Mouse (Mus musculus) midbrain, embryonic 11.5 days (tissue): Measurements from ENCODE around the gene Cavin3. TPM values are rescaled to one million over a fixed set of nuclear protein-coding genes. Genes with fewer than 3 reads are reported as not detected.

Source experiments
- ATAC-seq: fragments of 200-750 bp; cut with Nextera tagmentation; 2 replicates; pipeline ENCODE4 v1.8.0; 2017; ENCODE audit warnings: moderate TSS enrichment, moderate library complexity; ENCODE audit not compliant: low FRiP score
- DNase-seq: peaks from one replicate; pipeline ENCODE4 v3.0.0; 2015; ENCODE audit warnings: low spot score; ENCODE audit errors: missing footprints
- H3K27ac ChIP-seq: fragments of 300-500 bp; sonication (generic); 2 replicates; pipeline ENCODE4 v1.5.1; 2014; ENCODE audit warnings: low read depth, low read length
- H3K27me3 ChIP-seq: fragments of 300-500 bp; sonication (generic); 2 replicates; pipeline ENCODE4 v1.6.1; 2014; ENCODE audit warnings: mild to moderate bottlenecking, low read length, moderate library complexity, mixed read lengths; ENCODE audit not compliant: control insufficient read depth, insufficient read depth
- H3K36me3 ChIP-seq: fragments of 300-500 bp; sonication (generic); 2 replicates; pipeline ENCODE4 v1.6.1; 2014; ENCODE audit warnings: mild to moderate bottlenecking, low read length, moderate library complexity, mixed read lengths; ENCODE audit not compliant: control insufficient read depth, insufficient read depth
- H3K4me1 ChIP-seq: fragments of 300-500 bp; sonication (generic); 2 replicates; pipeline ENCODE4 v1.6.1; 2014; ENCODE audit warnings: low read length; ENCODE audit not compliant: control insufficient read depth, insufficient read depth
- H3K4me2 ChIP-seq: fragments of 300-500 bp; sonication (generic); 2 replicates; pipeline ENCODE4 v1.6.1; 2014; ENCODE audit warnings: mild to moderate bottlenecking, moderate library complexity
- H3K4me3 ChIP-seq: fragments of 300-500 bp; sonication (generic); 2 replicates; pipeline ENCODE4 v1.5.1; 2014; ENCODE audit warnings: low read depth, low read length
- H3K9ac ChIP-seq: fragments of 300-500 bp; sonication (generic); 2 replicates; pipeline ENCODE4 v1.6.1; 2014; ENCODE audit warnings: low read length
- H3K9me3 ChIP-seq: fragments of 300-500 bp; sonication (generic); 2 replicates; pipeline ENCODE4 v1.6.1; 2016; ENCODE audit warnings: low read length; ENCODE audit not compliant: control insufficient read depth
- WGBS: fragments of 180-500 bp; shearing (Covaris S2); extraction: QIAGEN DNeasy Blood & Tissue Kit; methylation state at CpG from one replicate; pipeline ENCODE4 v1.1.7; 2014; 5-methylcytosine and 5-hydroxymethylcytosine counted together
- polyA plus RNA-seq: library from polyadenylated mRNA; unstranded; fragments of >200 nt; fragmentation: Nextera tagmentation; extraction: Ambion mirVana; gene quantifications from 2 replicates; pipeline ENCODE4 v1.2.1, GENCODE M21; 2014

The Cavin3 gene
- polyA plus RNA-seq, 1 experiment from 2014 or later = 24.9 TPM

DNA sequence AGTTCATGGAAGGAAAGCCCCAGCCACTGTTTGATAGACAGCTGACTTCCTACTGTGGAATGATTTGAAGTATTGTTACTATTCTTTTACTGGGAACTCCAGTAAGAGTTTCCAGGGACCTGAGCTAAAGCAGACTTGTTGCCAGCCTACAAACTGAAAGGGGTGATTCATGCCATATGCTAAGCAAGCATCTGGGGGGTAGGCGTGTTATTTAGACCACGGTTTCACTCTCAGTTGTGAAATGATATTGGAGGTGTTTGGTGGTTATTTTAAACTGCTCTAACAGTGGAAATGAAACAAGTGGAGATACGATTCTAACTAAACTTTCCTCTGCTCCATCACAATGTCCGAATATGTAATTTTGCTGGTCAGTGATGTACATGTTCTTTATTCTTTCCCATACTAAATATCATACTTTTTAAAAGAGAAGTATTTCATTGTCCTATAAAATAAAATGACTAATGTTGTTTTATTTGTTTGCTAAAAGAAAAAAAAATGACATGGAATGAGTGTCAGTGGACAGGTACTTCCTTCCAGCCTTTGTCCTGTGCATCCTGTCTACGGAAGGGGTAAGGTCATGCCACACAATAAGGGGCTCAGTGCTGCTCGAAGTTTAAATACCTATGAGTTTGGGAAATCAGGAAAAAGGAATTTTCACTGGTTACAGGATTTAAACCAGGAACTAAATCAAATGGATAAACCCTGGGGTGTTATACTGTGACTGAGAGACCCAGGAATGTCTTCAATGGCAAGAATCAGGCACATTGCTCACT, 5.2 kb upstream of the Cavin3 start:
- Histone ChIP-seq H3K9ac (no peak overlapping the region), H3K27me3 (peaks cover 5% of the 10 kb centered on the region; the same call in 1 of the 2 replicates), H3K36me3 (no peaks in the 10 kb centered on the region), H3K4me3 (no peak overlapping the region), H3K9me3 (no peaks in the 10 kb centered on the region), H3K4me2 (no peak overlapping the region), H3K4me1 (peaks cover 3% of the 10 kb centered on the region; the same call in 1 of the 2 replicates), H3K27ac (no peak overlapping the region)
- DNase-seq = peak; percentile 56
- no peak for ATAC-seq
- WGBS = 83% methylated on average over 6 of the region's 6 CpGs

DNA sequence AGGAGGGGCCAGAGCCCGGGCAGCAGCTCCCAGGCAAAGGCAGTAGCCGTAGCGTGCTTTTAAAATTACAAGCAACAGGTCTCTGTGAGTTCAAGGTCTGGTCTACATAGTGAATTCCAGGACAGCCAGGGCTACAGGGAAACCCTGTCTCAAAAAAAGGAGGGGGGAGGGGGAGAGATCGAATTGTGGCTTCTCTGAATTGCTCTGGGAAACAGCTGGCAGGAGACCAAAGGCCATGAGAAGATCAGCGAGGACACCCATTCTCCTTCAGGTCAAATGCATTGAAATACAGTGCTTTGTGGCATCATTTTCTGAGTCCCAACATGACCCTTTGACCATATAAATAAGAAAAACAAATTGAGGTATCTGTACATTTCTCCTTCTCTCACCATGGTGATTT, 2.9 kb upstream of the Cavin3 start:
- no peak overlapping the region for H3K4me3 ChIP-seq
- 81% methylated on average over 5 of the region's 5 CpGs for WGBS
- ATAC-seq (no peak), DNase-seq (no peak)
- H3K4me1 ChIP-seq = peaks cover 9% of the 10 kb centered on the region
- no peak overlapping the region for H3K27ac ChIP-seq
- H3K27me3 ChIP-seq = peaks cover 11% of the 10 kb centered on the region; the same call in 1 of the 2 replicates
- no peak overlapping the region for H3K9ac ChIP-seq
- H3K9me3 ChIP-seq = no peaks in the 10 kb centered on the region
- no peak overlapping the region for H3K4me2 ChIP-seq
- no peaks in the 10 kb centered on the region for H3K36me3 ChIP-seq

DNA sequence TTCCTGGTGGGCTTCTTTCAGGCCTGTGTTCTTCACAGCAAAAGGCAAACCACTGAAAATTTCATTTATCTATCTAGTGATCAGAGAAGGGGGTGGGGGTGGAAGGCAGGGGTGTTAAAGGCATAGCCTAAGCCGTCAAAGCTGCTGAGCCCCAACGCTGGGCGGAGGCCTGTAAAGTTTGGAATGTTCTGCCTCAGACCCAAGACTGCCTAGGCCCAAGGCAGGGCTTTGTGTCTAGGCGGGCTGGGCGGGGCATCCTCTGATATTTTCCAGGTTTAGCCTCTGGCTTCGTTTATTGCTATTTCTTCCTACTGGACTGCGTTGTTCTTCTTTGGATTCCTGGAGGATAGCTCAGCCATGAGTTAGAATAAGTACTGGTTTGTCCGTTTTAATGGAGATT, 326 bp upstream of the Cavin3 start:
- Histone ChIP-seq H3K4me1 (peaks cover 9% of the 10 kb centered on the region), H3K27me3 (peaks cover 11% of the 10 kb centered on the region; the same call in 1 of the 2 replicates), H3K9ac (peak overlapping the region; percentile 67), H3K36me3 (no peaks in the 10 kb centered on the region), H3K27ac (no peak overlapping the region), H3K4me2 (peak overlapping the region; percentile 74), H3K9me3 (no peaks in the 10 kb centered on the region), H3K4me3 (peak overlapping the region; percentile 36)
- peak; percentile 39 for ATAC-seq
- peak; percentile 92 for DNase-seq
- 44% methylated on average over 8 of the region's 8 CpGs for WGBS

DNA sequence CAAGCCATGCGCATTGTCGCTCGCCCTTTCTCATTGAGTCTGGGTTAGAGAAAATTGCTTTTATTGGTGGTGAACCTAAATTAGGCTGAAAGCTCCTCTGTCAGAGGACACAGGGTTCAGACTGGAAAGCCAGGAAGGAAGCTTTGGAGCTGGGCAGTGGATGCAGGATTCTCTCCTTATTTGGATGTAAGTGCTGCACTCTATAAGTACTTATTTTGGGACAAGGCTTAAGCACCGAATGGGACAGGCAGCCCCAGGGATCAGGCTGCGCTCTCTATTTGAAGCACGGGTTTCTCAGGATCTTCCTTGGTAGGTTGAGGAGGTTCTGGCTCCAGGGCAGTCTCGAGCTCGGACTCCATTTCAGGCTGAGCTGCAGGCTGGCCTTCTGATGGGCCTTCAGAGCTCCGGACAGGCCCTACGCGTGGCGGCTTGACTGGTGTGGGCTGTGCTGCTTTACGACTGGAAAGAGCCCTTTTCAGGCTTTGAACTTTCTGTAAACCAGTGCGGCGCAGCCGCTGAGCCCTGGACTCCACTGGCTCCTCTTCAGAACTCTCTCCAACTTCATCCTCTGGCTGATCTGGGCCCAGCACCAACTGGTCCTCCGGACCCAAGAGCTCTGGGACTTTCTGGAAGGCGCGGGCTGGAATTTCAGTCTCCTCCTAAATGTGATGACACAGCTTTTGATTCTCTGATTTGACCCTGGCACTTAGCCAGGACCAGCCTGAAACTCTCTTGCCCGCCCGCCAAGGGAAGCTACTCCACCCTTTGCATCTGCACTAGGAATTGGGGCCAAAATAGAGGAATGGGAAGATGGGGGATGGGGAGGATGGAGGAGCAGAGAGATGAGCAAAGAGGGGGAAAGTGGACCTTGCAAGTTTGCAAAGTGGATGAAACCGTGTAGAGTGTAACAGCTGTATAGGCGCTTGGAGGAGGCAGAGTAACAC, 1.3 kb downstream of the Cavin3 start:
- DNase-seq (peak; percentile 87), ATAC-seq (no peak)
- Histone ChIP-seq H3K4me1 (peaks cover 9% of the 10 kb centered on the region), H3K4me3 (0 out of 2 replicates have a peak overlapping the region, but pooled peaks have one; percentile 36), H3K9me3 (no peaks in the 10 kb centered on the region), H3K4me2 (peak overlapping the region; percentile 74; the same call in 1 of the 2 replicates), H3K27me3 (peaks cover 11% of the 10 kb centered on the region; the same call in 1 of the 2 replicates), H3K9ac (no peak overlapping the region), H3K36me3 (no peaks in the 10 kb centered on the region), H3K27ac (no peak overlapping the region)
- 71% methylated on average over 23 of the region's 23 CpGs for WGBS

DNA sequence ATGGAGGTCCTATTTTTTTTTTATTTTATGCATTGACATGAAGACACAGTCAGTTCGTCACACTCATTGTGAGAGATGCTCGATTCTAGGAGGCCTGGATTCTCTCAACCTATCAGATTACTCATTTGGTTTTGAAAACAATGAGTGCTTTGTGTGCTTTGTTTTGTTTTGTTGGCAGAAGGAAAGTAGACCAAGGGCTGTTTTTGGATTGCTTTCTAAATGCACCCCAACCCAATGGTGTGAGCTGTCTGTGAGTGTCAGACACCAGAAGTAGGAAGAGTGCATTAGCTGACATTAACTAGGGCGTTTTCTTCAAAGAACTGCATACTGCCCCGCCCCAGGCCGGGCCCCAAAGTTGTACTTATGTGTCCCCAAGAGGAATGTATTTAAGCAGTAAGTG, 2.0 kb downstream of the Cavin3 start:
- no peak overlapping the region for H3K4me2 ChIP-seq
- DNase-seq = peak; percentile 70
- no peak for ATAC-seq
- WGBS = 64% methylated on average over 5 of the region's 5 CpGs
- H3K4me1 ChIP-seq = peaks cover 9% of the 10 kb centered on the region
- H3K27me3 ChIP-seq = peaks cover 11% of the 10 kb centered on the region; the same call in 1 of the 2 replicates
- H3K27ac ChIP-seq = no peak overlapping the region
- H3K9ac ChIP-seq = no peak overlapping the region
- no peak overlapping the region for H3K4me3 ChIP-seq
- no peaks in the 10 kb centered on the region for H3K9me3 ChIP-seq
- no peaks in the 10 kb centered on the region for H3K36me3 ChIP-seq

DNA sequence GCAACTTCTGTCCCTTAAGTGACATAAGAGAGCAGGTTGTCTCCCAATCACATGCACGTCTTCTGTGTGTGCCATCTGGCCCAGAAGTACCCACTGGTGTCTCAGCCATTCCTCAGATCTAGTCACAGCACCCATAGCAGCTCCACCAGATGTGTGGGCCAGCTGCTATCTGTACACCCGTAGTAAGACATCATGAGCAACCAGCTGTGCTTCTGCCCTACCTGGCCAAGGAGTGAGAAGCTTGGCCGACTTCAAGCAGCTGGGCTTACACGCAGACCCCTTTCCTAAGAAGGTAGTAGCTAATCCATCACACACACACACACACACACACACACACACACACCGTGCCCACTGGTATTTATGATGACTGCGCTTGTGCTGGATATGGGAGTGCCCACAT, 2.9 kb downstream of the Cavin3 start:
- Histone ChIP-seq H3K27ac (no peak overlapping the region), H3K4me1 (peaks cover 9% of the 10 kb centered on the region), H3K36me3 (no peaks in the 10 kb centered on the region), H3K4me3 (no peak overlapping the region), H3K4me2 (no peak overlapping the region), H3K27me3 (peaks cover 11% of the 10 kb centered on the region; the same call in 1 of the 2 replicates), H3K9ac (no peak overlapping the region), H3K9me3 (no peaks in the 10 kb centered on the region)
- WGBS = 92% methylated on average over 6 of the region's 6 CpGs
- ATAC-seq = no peak
- peak; percentile 53 for DNase-seq

DNA sequence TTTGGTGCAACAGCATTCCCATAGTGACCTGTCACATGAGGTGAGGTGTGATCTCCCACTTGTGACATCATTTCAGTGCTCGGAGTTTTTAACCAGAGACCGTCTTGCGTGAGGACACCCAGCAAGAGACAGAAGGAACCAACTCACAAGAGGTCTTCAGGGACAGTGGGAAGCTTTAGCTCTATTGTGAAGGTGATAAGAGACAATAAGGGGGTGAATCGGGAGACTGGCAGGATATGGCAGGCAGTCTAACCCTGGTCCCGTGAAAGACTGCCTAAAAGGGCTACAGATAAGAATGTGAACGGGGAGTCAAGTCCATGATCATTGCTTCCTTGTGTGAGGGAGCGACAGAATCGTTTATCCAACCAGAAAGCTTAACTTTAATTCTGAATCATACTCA, 3.8 kb downstream of the Cavin3 start:
- DNase-seq = peak; percentile 86
- peaks cover 9% of the 10 kb centered on the region for H3K4me1 ChIP-seq
- no peaks in the 10 kb centered on the region for H3K9me3 ChIP-seq
- H3K9ac ChIP-seq = no peak overlapping the region
- no peak for ATAC-seq
- no peaks in the 10 kb centered on the region for H3K36me3 ChIP-seq
- H3K27ac ChIP-seq = no peak overlapping the region
- H3K4me2 ChIP-seq = no peak overlapping the region
- peaks cover 9% of the 10 kb centered on the region; the same call in 1 of the 2 replicates for H3K27me3 ChIP-seq
- no peak overlapping the region for H3K4me3 ChIP-seq
- WGBS = 84% methylated on average over 8 of the region's 8 CpGs

DNA sequence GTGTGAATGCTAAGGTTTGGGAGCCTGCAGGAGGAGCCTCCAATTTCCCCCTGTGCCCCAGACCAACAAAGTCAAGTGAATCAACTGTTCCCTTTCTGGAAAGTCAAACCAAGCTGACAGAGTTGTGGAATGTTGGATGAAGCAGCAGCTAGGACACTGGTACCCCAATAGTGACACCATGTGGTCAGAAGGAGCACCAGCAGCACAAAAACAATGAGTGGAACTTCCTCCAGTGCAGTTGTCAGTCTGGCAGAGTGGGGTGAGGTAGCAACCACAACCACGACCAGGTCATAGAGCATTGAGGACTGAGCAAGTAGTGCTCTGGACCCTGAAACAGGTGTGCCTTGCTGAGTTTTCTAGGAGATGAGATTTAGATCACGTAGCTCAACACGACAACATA, 4.3 kb downstream of the Cavin3 start:
- Histone ChIP-seq H3K4me3 (no peak overlapping the region), H3K4me2 (no peak overlapping the region), H3K27me3 (peaks cover 9% of the 10 kb centered on the region; the same call in 1 of the 2 replicates), H3K9me3 (no peaks in the 10 kb centered on the region), H3K4me1 (peaks cover 9% of the 10 kb centered on the region), H3K36me3 (no peaks in the 10 kb centered on the region), H3K9ac (no peak overlapping the region), H3K27ac (no peak overlapping the region)
- 54% methylated on average over 3 of the region's 3 CpGs for WGBS
- ATAC-seq (peak; percentile 10; the same call in 1 of the 2 replicates), DNase-seq (peak; percentile 86)

DNA sequence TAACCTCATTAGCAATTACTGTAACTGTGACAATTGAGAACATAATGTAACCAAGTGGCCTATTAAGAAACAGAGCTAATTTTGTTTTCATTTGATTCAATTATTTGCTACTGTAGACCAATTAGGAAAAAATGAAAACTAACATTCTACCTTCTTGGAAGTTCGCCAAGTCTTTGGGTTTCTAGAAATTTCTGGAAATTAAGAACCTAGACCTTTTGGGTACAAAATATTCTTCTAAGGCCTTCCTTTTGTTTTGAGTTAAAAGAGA, 4.7 kb downstream of the Cavin3 start:
- Histone ChIP-seq H3K9me3 (no peaks in the 10 kb centered on the region), H3K4me2 (no peak overlapping the region), H3K27me3 (peaks cover 7% of the 10 kb centered on the region; the same call in 1 of the 2 replicates), H3K27ac (no peak overlapping the region), H3K4me1 (peaks cover 7% of the 10 kb centered on the region), H3K36me3 (no peaks in the 10 kb centered on the region), H3K9ac (no peak overlapping the region), H3K4me3 (no peak overlapping the region)
- no peak for ATAC-seq
- no peak for DNase-seq
- WGBS = 98% methylated on average over 1 of the region's 1 CpGs
